Mouse (Mus musculus) hindbrain, embryonic 11.5 days (tissue): Measurements from ENCODE around the gene Gpr88. TPM values are rescaled to one million over a fixed set of nuclear protein-coding genes. Genes with fewer than 3 reads are reported as not detected.
"Not testable (repeated sequence)": the region's sequence is repeated elsewhere in the genome, so short reads cannot be mapped to it uniquely, and the experiment has no call there.

ENCODE experiments used
- ATAC-seq: fragments of 200-750 bp; cut with Nextera tagmentation; 2 replicates; pipeline ENCODE4 v1.8.0; 2017; ENCODE audit warnings: mild to moderate bottlenecking, moderate TSS enrichment, moderate library complexity; ENCODE audit not compliant: low FRiP score
- DNase-seq: peaks from one replicate; pipeline ENCODE4 v3.0.0-alpha.2; 2015; ENCODE audit warnings: low spot score
- H3K27ac ChIP-seq: fragments of 300-500 bp; sonication (generic); 2 replicates; pipeline ENCODE4 v1.5.1; 2014; ENCODE audit warnings: mild to moderate bottlenecking, low read depth, low read length
- H3K27me3 ChIP-seq: fragments of 300-500 bp; sonication (generic); 2 replicates; pipeline ENCODE4 v1.6.1; 2014; ENCODE audit warnings: mild to moderate bottlenecking, low read length, moderate library complexity, mixed read lengths; ENCODE audit not compliant: control insufficient read depth, insufficient read depth
- H3K36me3 ChIP-seq: fragments of 300-500 bp; sonication (generic); 2 replicates; pipeline ENCODE4 v1.6.1; 2014; ENCODE audit warnings: mild to moderate bottlenecking, low read length, moderate library complexity, mixed read lengths; ENCODE audit not compliant: control insufficient read depth, insufficient read depth
- H3K4me1 ChIP-seq: fragments of 300-500 bp; sonication (generic); replicated peaks from 2 replicates; pipeline ENCODE4 v1.6.1; 2014; ENCODE audit warnings: low read length, mixed read lengths; ENCODE audit not compliant: control insufficient read depth, insufficient read depth
- H3K4me2 ChIP-seq: fragments of 300-500 bp; sonication (generic); replicated peaks from 2 replicates; pipeline ENCODE4 v1.6.1; 2014; ENCODE audit warnings: mild to moderate bottlenecking, low read depth, low read length
- H3K4me3 ChIP-seq: fragments of 300-500 bp; sonication (generic); 2 replicates; pipeline ENCODE4 v1.5.1; 2014; ENCODE audit warnings: low read depth, low read length
- H3K9ac ChIP-seq: fragments of 300-500 bp; sonication (generic); 2 replicates; pipeline ENCODE4 v1.6.1; 2014; ENCODE audit warnings: low read depth, low read length
- H3K9me3 ChIP-seq: fragments of 300-500 bp; sonication (generic); 2 replicates; pipeline ENCODE4 v1.6.1; 2016; ENCODE audit warnings: low read length; ENCODE audit not compliant: control insufficient read depth
- WGBS: fragments of 180-500 bp; shearing (Covaris S2); extraction: QIAGEN DNeasy Blood & Tissue Kit; methylation state at CpG from one replicate; pipeline ENCODE4 v1.1.7; 2014; 5-methylcytosine and 5-hydroxymethylcytosine counted together
- polyA plus RNA-seq: library from polyadenylated mRNA; unstranded; fragments of >200 nt; fragmentation: Nextera tagmentation; extraction: Ambion mirVana; gene quantifications from 2 replicates; pipeline ENCODE4 v1.2.1, GENCODE M21; 2014

Gene Gpr88
- polyA plus RNA-seq, 1 experiment from 2014 or later = 0.93 TPM

DNA sequence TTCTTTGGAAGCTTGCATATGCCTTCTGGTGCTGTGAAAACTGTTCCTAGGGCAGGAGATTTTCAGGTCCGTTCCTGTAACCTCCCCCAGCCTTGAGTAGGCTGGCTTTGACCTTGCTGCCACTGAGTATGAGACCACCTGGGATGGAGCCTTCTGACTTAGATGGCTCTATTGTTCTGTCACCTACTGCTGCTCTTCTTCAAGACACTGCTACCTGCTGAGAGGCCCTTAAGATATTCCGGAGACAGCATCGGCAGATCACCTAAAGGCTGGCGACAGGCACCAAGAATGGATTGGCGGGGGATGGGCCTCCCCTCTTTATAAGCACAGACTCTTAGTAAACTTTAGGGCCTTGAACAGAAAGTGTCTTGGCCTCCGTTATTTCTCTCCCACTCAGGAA is 35.9 kb downstream of the Gpr88 start:
- not testable (repeated sequence) for H3K36me3 ChIP-seq, ATAC-seq, H3K9me3 ChIP-seq, DNase-seq, H3K27ac ChIP-seq, H3K4me1 ChIP-seq, H3K4me2 ChIP-seq, H3K4me3 ChIP-seq, H3K9ac ChIP-seq, H3K27me3 ChIP-seq
- 55% methylated on average over 6 of the region's 6 CpGs for WGBS

- H3K4me2 ChIP-seq = no peak overlapping the region
- no peak overlapping the region for H3K9ac ChIP-seq
- H3K36me3 ChIP-seq = no peaks in the 10 kb centered on the region
- no peaks in the 10 kb centered on the region for H3K4me1 ChIP-seq
- H3K4me3 ChIP-seq = no peak overlapping the region
- no peaks in the 10 kb centered on the region for H3K9me3 ChIP-seq
- H3K27me3 ChIP-seq = no peaks in the 10 kb centered on the region
- ATAC-seq = no peak
- H3K27ac ChIP-seq = no peak overlapping the region
- 82% methylated on average over 1 of the region's 1 CpGs for WGBS
- no peak for DNase-seq
Measured at GRCm38 (mm10) chr3:116216261-116216660, 37.0 kb downstream of the Gpr88 start.

GRCm38 (mm10) chr3:116211639-116212038 is 41.7 kb downstream of the Gpr88 start:
- ATAC-seq (no peak), DNase-seq (no peak)
- H3K9ac ChIP-seq = no peak overlapping the region
- H3K9me3 ChIP-seq = no peaks in the 10 kb centered on the region
- no peaks in the 10 kb centered on the region for H3K36me3 ChIP-seq
- no peak overlapping the region for H3K4me3 ChIP-seq
- no peak overlapping the region for H3K27ac ChIP-seq
- no peak overlapping the region for H3K4me2 ChIP-seq
- 88% methylated on average over 5 of the region's 5 CpGs for WGBS
- H3K27me3 ChIP-seq = no peaks in the 10 kb centered on the region
- H3K4me1 ChIP-seq = no peaks in the 10 kb centered on the region

DNA sequence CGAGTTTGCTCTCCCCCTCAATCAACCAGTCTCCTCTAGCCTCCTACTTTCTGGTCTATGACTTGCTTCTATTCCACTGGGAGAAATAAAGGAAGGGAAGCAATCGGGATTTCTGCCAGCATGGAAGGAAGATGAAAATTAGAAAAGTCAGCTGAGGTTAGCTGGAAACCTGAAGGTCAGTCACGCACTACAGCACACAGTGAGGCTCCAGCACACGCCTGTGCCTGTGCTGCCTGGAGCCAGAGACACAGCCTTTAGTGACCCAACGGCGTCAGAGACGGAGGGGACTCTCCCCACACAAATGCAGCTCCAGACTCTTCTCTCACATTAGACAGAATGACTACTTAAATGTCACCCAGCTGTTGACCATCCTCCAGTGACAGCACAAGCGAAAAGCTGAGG is 42.6 kb downstream of the Gpr88 start:
- no peaks in the 10 kb centered on the region for H3K9me3 ChIP-seq
- H3K4me2 ChIP-seq = no peak overlapping the region
- ATAC-seq = no peak
- H3K9ac ChIP-seq = no peak overlapping the region
- no peaks in the 10 kb centered on the region for H3K36me3 ChIP-seq
- H3K27me3 ChIP-seq = no peaks in the 10 kb centered on the region
- H3K27ac ChIP-seq = no peak overlapping the region
- no peak overlapping the region for H3K4me3 ChIP-seq
- no peak for DNase-seq
- no peaks in the 10 kb centered on the region for H3K4me1 ChIP-seq
- 69% methylated on average over 8 of the region's 8 CpGs for WGBS

DNA sequence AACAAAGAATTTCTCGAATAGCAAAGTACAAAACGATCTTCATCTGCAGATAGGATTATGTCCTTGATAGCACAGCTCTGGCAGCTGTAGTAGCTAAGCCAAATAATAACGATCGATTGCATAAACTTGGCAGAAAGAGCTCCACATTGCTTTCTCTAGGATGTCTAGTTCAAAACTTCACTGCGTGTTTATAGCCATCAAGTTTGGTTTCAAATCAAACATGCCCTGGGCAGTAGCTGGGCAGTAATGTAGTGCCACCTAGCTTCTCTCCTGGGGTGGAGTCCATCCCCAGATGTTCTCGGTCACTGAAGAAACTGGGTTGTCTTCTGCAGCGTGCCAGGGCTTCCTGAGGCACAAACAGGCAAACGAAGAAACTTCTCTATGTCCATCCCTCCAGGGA is 44.1 kb downstream of the Gpr88 start:
- Histone ChIP-seq H3K27ac (no peak overlapping the region), H3K4me2 (no peak overlapping the region), H3K27me3 (no peaks in the 10 kb centered on the region), H3K9me3 (no peaks in the 10 kb centered on the region), H3K9ac (no peak overlapping the region), H3K4me1 (no peaks in the 10 kb centered on the region), H3K4me3 (no peak overlapping the region), H3K36me3 (no peaks in the 10 kb centered on the region)
- 88% methylated on average over 8 of the region's 8 CpGs for WGBS
- ATAC-seq (no peak), DNase-seq (no peak)

GRCm38 (mm10) chr3:116206306-116206834 is 46.9 kb downstream of the Gpr88 start:
- no peak overlapping the region for H3K4me2 ChIP-seq
- ATAC-seq (no peak), DNase-seq (no peak)
- no peaks in the 10 kb centered on the region for H3K4me1 ChIP-seq
- H3K9me3 ChIP-seq = no peaks in the 10 kb centered on the region
- no peaks in the 10 kb centered on the region for H3K36me3 ChIP-seq
- H3K9ac ChIP-seq = no peak overlapping the region
- no peaks in the 10 kb centered on the region for H3K27me3 ChIP-seq
- 68% methylated on average over 8 of the region's 8 CpGs for WGBS
- no peak overlapping the region for H3K4me3 ChIP-seq
- H3K27ac ChIP-seq = no peak overlapping the region

DNA sequence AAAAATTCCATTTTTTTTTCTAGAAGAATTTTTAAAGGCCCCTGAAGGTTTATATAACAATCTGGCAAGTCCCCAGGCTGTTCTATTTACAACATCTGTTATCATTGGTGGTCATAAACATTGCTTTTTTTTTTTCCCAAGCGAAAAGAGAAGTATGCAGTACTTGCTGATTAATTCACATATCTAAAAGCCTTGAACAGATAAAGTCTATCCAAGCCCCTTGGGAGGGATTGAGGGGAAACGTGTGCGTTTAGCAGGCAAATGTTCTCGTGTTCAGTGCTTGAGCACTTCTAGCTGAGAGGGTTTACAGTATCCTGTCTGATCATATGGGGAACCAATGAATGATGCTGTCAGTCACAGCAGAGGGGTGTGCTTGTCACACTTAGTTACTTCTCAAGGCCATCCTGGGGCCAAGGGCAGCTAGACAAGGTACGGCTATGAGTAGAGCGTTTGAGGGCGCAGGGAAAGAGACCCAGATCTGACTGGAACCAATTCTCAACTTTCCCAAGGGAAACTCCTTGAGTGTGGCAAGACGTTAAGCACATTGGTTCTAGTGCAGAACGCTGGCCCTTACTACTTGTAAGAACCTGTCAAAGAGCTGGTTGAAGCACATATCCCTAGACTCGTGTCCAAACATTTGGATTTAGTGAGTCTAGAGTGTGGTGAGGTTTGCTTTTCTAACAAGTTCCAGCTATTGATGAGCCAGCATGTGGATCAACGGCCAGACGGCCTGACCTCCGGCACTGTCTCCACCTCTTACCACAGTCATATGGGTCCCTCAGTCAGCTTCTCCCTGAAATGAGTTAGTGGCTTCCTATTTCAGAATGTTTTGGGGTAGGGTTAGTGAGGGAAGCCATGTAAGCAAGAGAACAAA is 47.7 kb downstream of the Gpr88 start:
- no peaks in the 10 kb centered on the region for H3K36me3 ChIP-seq
- H3K27me3 ChIP-seq = no peaks in the 10 kb centered on the region
- 84% methylated on average over 13 of the region's 13 CpGs for WGBS
- no peak overlapping the region for H3K9ac ChIP-seq
- no peak overlapping the region for H3K4me2 ChIP-seq
- ATAC-seq (no peak), DNase-seq (no peak)
- no peaks in the 10 kb centered on the region for H3K9me3 ChIP-seq
- H3K4me1 ChIP-seq = no peaks in the 10 kb centered on the region
- H3K4me3 ChIP-seq = no peak overlapping the region
- no peak overlapping the region for H3K27ac ChIP-seq

DNA sequence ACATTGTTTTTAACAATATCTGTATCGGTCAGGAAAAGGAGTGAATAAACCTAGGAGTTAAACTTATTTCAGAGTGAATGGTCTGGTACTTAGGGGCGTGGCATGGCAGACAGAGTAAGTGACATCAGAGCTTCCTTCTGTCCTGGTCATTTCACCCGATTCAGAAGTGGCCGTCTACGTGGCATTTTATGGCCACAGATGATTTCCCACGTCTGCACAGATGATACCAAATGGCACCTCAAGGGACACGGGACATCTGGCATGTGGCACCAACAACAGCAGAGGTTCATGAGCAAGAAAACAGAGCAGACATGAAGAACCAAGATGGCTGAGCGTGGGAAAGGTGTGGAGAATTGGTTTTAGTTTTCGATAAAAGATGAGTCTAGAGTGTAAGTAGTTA is 48.7 kb downstream of the Gpr88 start:
- H3K9me3 ChIP-seq = no peaks in the 10 kb centered on the region
- no peak overlapping the region for H3K4me2 ChIP-seq
- no peak for DNase-seq
- 81% methylated on average over 9 of the region's 9 CpGs for WGBS
- H3K4me3 ChIP-seq = no peak overlapping the region
- H3K27me3 ChIP-seq = no peaks in the 10 kb centered on the region
- H3K27ac ChIP-seq = no peak overlapping the region
- ATAC-seq = no peak
- no peaks in the 10 kb centered on the region for H3K4me1 ChIP-seq
- H3K36me3 ChIP-seq = no peaks in the 10 kb centered on the region
- no peak overlapping the region for H3K9ac ChIP-seq

DNA sequence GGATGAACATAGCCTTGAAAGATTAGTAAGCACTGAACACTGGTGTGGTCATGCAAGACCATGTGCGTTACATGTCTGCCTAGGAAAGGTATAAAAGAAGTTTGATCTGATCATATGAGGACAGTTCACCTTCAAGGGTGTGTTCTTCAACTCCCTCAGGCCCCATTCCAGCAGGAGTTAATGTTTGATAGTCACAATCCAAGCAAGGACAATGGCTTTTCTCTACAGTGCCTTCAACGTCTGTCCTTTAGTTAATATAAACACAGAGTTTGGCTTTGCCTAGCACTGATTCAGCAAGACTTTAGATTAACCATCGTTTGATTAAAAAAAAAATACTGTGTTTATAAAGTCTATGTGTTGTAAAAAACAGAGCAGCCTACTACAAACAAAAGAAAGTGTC is 49.4 kb downstream of the Gpr88 start:
- no peak overlapping the region for H3K4me3 ChIP-seq
- no peaks in the 10 kb centered on the region for H3K4me1 ChIP-seq
- DNase-seq = no peak
- H3K27ac ChIP-seq = no peak overlapping the region
- no peak overlapping the region for H3K9ac ChIP-seq
- no peak overlapping the region for H3K4me2 ChIP-seq
- no peaks in the 10 kb centered on the region for H3K27me3 ChIP-seq
- WGBS = 57% methylated on average over 3 of the region's 3 CpGs
- H3K36me3 ChIP-seq = no peaks in the 10 kb centered on the region
- ATAC-seq = no peak
- no peaks in the 10 kb centered on the region for H3K9me3 ChIP-seq
